Mouse (Mus musculus): ENCODE measurements around the gene Gpr146. TPM values are rescaled to one million over a fixed set of nuclear protein-coding genes. Genes with fewer than 3 reads are reported as not detected.

Gpr146 gene
- polyA plus RNA-seq, 1 experiment = 34.7 TPM

- Histone ChIP-seq H3K4me3 (ENCODE audit: insufficient read depth, low read length) (no peak overlapping the region), H3K4me1 (ENCODE audit: control insufficient read depth, insufficient read depth, low read length) (peaks cover 19% of the 10 kb centered on the region), H3K27ac (ENCODE audit: insufficient read depth, low read depth, low read length) (no peak overlapping the region)
- no peak for TF ChIP-seq CTCF (IDR thresholded peaks at IDR 0.05; ENCODE audit: low read depth, low read length)
- no peak for TF ChIP-seq POLR2A (IDR thresholded peaks at IDR 0.05; ENCODE audit: borderline replicate concordance, low read depth, low read length)
These were observed 38.6 kb upstream of the Gpr146 start for GRCm38 (mm10) chr5:139338891-139339290.

- H3K4me1 ChIP-seq (ENCODE audit: control insufficient read depth, insufficient read depth, low read length) = peaks cover 14% of the 10 kb centered on the region
- TF ChIP-seq POLR2A (IDR thresholded peaks at IDR 0.05; ENCODE audit: borderline replicate concordance, low read depth, low read length) (no peak), CTCF (IDR thresholded peaks at IDR 0.05; ENCODE audit: low read depth, low read length) (peak; percentile 59)
- H3K4me3 ChIP-seq (ENCODE audit: insufficient read depth, low read length) = peak overlapping the region; percentile 88
- peak overlapping the region; percentile 41 for H3K27ac ChIP-seq (ENCODE audit: insufficient read depth, low read depth, low read length)
These were observed 33.3 kb upstream of the Gpr146 start for GRCm38 (mm10) chr5:139344021-139344686.

GRCm38 (mm10) chr5:139344687-139345363, 32.7 kb upstream of the Gpr146 start:
- H3K27ac ChIP-seq (ENCODE audit: insufficient read depth, low read depth, low read length) = peak overlapping the region; percentile 41
- TF ChIP-seq POLR2A (IDR thresholded peaks at IDR 0.05; ENCODE audit: borderline replicate concordance, low read depth, low read length) (no peak), CTCF (IDR thresholded peaks at IDR 0.05; ENCODE audit: low read depth, low read length) (no peak)

GRCm38 (mm10) chr5:139345364-139345714, 32.2 kb upstream of the Gpr146 start:
- 0 out of 2 replicates have a peak overlapping the region, but pooled peaks have one; percentile 9 for H3K4me3 ChIP-seq (ENCODE audit: insufficient read depth, low read length)
- TF ChIP-seq POLR2A (IDR thresholded peaks at IDR 0.05; ENCODE audit: borderline replicate concordance, low read depth, low read length) (no peak), CTCF (IDR thresholded peaks at IDR 0.05; ENCODE audit: low read depth, low read length) (no peak)
- H3K4me1 ChIP-seq (ENCODE audit: control insufficient read depth, insufficient read depth, low read length) = peaks cover 14% of the 10 kb centered on the region
- H3K27ac ChIP-seq (ENCODE audit: insufficient read depth, low read depth, low read length) = no peak overlapping the region

More at GRCm38 (mm10) chr5:139344687-139345363, 32.7 kb upstream of the Gpr146 start:
- peak overlapping the region; percentile 88 for H3K4me3 ChIP-seq (ENCODE audit: insufficient read depth, low read length)
- peaks cover 14% of the 10 kb centered on the region for H3K4me1 ChIP-seq (ENCODE audit: control insufficient read depth, insufficient read depth, low read length)

- peaks cover 23% of the 10 kb centered on the region for H3K4me1 ChIP-seq (ENCODE audit: control insufficient read depth, insufficient read depth, low read length)
- H3K27ac ChIP-seq (ENCODE audit: insufficient read depth, low read depth, low read length) = no peak overlapping the region
- TF ChIP-seq CTCF (IDR thresholded peaks at IDR 0.05; ENCODE audit: low read depth, low read length) (no peak), POLR2A (IDR thresholded peaks at IDR 0.05; ENCODE audit: borderline replicate concordance, low read depth, low read length) (no peak)
- no peak overlapping the region for H3K4me3 ChIP-seq (ENCODE audit: insufficient read depth, low read length)
These were observed 30.3 kb upstream of the Gpr146 start for GRCm38 (mm10) chr5:139347225-139347624.

GRCm38 (mm10) chr5:139349713-139350112, 27.8 kb upstream of the Gpr146 start:
- Histone ChIP-seq H3K4me3 (ENCODE audit: insufficient read depth, low read length) (no peak overlapping the region), H3K27ac (ENCODE audit: insufficient read depth, low read depth, low read length) (no peak overlapping the region), H3K4me1 (ENCODE audit: control insufficient read depth, insufficient read depth, low read length) (peaks cover 16% of the 10 kb centered on the region)
- TF ChIP-seq CTCF (IDR thresholded peaks at IDR 0.05; ENCODE audit: low read depth, low read length) = no peak
- TF ChIP-seq POLR2A (IDR thresholded peaks at IDR 0.05; ENCODE audit: borderline replicate concordance, low read depth, low read length) = no peak

GRCm38 (mm10) chr5:139351134-139351533, 26.4 kb upstream of the Gpr146 start, which contains the start of gene Cox19:
Gene Cox19 (minus strand): TSS chr5:139351418.
- no peak within 1 kb of the TSS for H3K4me3 ChIP-seq (ENCODE audit: insufficient read depth, low read length)
- TF ChIP-seq POLR2A (IDR thresholded peaks at IDR 0.05; ENCODE audit: borderline replicate concordance, low read depth, low read length) = no peak
- TF ChIP-seq CTCF (IDR thresholded peaks at IDR 0.05; ENCODE audit: low read depth, low read length) = no peak
- H3K4me1 ChIP-seq (ENCODE audit: control insufficient read depth, insufficient read depth, low read length) = peaks cover 9% of the 10 kb centered on the region
- H3K27ac ChIP-seq (ENCODE audit: insufficient read depth, low read depth, low read length) = no peak within 1 kb of the TSS

- H3K4me3 ChIP-seq (ENCODE audit: insufficient read depth, low read length) = no peak overlapping the region
- TF ChIP-seq POLR2A (IDR thresholded peaks at IDR 0.05; ENCODE audit: borderline replicate concordance, low read depth, low read length) = no peak
- H3K4me1 ChIP-seq (ENCODE audit: control insufficient read depth, insufficient read depth, low read length) = peaks cover 9% of the 10 kb centered on the region
- no peak overlapping the region for H3K27ac ChIP-seq (ENCODE audit: insufficient read depth, low read depth, low read length)
These were observed 25.9 kb upstream of the Gpr146 start for GRCm38 (mm10) chr5:139351628-139352027.

GRCm38 (mm10) chr5:139352317-139352716, 25.2 kb upstream of the Gpr146 start, which contains the start of gene Cyp2w1:
Gene Cyp2w1 (plus strand): TSS chr5:139352617.
- H3K27ac ChIP-seq (ENCODE audit: insufficient read depth, low read depth, low read length) = no peak within 1 kb of the TSS
- H3K4me3 ChIP-seq (ENCODE audit: insufficient read depth, low read length) = no peak within 1 kb of the TSS
- H3K4me1 ChIP-seq (ENCODE audit: control insufficient read depth, insufficient read depth, low read length) = peaks cover 9% of the 10 kb centered on the region
- TF ChIP-seq CTCF (IDR thresholded peaks at IDR 0.05; ENCODE audit: low read depth, low read length) (no peak), POLR2A (IDR thresholded peaks at IDR 0.05; ENCODE audit: borderline replicate concordance, low read depth, low read length) (no peak)

- Histone ChIP-seq H3K27ac (ENCODE audit: insufficient read depth, low read depth, low read length) (no peak overlapping the region), H3K4me3 (ENCODE audit: insufficient read depth, low read length) (no peak overlapping the region), H3K4me1 (ENCODE audit: control insufficient read depth, insufficient read depth, low read length) (peaks cover 12% of the 10 kb centered on the region)
- peak; percentile 63 for TF ChIP-seq CTCF (IDR thresholded peaks at IDR 0.05; ENCODE audit: low read depth, low read length)
- no peak for TF ChIP-seq POLR2A (IDR thresholded peaks at IDR 0.05; ENCODE audit: borderline replicate concordance, low read depth, low read length)
These were observed 24.0 kb upstream of the Gpr146 start for GRCm38 (mm10) chr5:139353496-139353895.

Data from bone marrow macrophage, adult 2 months (primary cell).